Mouse (Mus musculus) embryonic facial prominence, embryonic 12.5 days (tissue): ENCODE data around the gene Nup188. TPM values are rescaled to one million over a fixed set of nuclear protein-coding genes. Genes with fewer than 3 reads are reported as not detected.

Source experiments
- ATAC-seq: fragments of 200-750 bp; cut with Nextera tagmentation; 2 replicates; pipeline ENCODE4 v1.8.0; 2017; ENCODE audit not compliant: insufficient number of reproducible peaks, insufficient read depth, low FRiP score, low TSS enrichment
- H3K27ac ChIP-seq: fragments of 300-500 bp; sonication (generic); 2 replicates; pipeline ENCODE4 v1.5.1; 2016; ENCODE audit warnings: mild to moderate bottlenecking
- H3K27me3 ChIP-seq: fragments of 300-500 bp; sonication (generic); 2 replicates; pipeline ENCODE4 v1.6.1; 2016; ENCODE audit warnings: mild to moderate bottlenecking, moderate library complexity
- H3K36me3 ChIP-seq: fragments of 300-500 bp; sonication (generic); 2 replicates; pipeline ENCODE4 v1.6.1; 2016; ENCODE audit warnings: mild to moderate bottlenecking
- H3K4me1 ChIP-seq: fragments of 300-500 bp; sonication (generic); 2 replicates; pipeline ENCODE4 v1.6.1; 2016
- H3K4me2 ChIP-seq: fragments of 300-500 bp; sonication (generic); replicated peaks from 2 replicates; pipeline ENCODE4 v1.6.1; 2016; ENCODE audit warnings: mild to moderate bottlenecking, moderate library complexity
- H3K4me3 ChIP-seq: fragments of 300-500 bp; sonication (generic); 2 replicates; pipeline ENCODE4 v1.5.1; 2016; ENCODE audit warnings: mild to moderate bottlenecking
- H3K9ac ChIP-seq: fragments of 300-500 bp; sonication (generic); 2 replicates; pipeline ENCODE4 v1.6.1; 2016; ENCODE audit warnings: mild to moderate bottlenecking, moderate library complexity
- H3K9me3 ChIP-seq: fragments of 300-500 bp; sonication (generic); 2 replicates; pipeline ENCODE4 v1.6.1; 2016; ENCODE audit warnings: mild to moderate bottlenecking, moderate library complexity
- WGBS: fragments of 180-500 bp; shearing (Covaris S2); methylation state at CpG from one replicate; pipeline ENCODE4 v1.1.7; 2016; 5-methylcytosine and 5-hydroxymethylcytosine counted together
- polyA plus RNA-seq: library from polyadenylated mRNA; unstranded; fragments of >200 nt; fragmentation: Nextera tagmentation; extraction: Ambion mirVana; gene quantifications from 2 replicates; pipeline ENCODE4 v1.2.1, GENCODE M21; 2016

The Nup188 gene
- polyA plus RNA-seq, 1 experiment from 2014 or later, result 37.2 TPM

DNA sequence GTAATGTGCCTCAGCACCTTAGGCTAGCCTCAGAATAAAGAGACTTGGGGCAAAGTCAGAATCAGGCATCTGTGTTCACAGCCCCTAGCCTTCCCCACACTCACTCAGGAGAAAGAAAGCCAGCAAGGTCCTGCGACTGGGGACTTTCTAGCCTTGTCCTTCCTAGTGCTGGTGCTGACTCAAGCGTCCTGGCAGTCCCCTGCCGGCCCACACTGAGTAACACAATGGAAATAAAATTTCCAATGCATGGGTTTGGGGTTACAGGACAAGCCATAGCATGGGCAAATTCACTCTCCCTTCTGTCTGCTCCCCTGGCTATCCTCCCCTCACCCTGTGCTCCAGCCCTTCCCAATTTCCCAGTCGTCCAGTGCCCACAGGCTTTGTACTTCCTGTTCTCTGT is 17.8 kb upstream of the Nup188 start:
- Histone ChIP-seq H3K4me3 (no peak overlapping the region), H3K4me1 (peaks cover 31% of the 10 kb centered on the region), H3K9ac (no peak overlapping the region), H3K27ac (no peak overlapping the region), H3K27me3 (no peaks in the 10 kb centered on the region), H3K4me2 (no peak overlapping the region), H3K9me3 (no peaks in the 10 kb centered on the region), H3K36me3 (peaks cover 25% of the 10 kb centered on the region)
- ATAC-seq, result no peak
- WGBS, result 47% methylated on average over 4 of the region's 4 CpGs

DNA sequence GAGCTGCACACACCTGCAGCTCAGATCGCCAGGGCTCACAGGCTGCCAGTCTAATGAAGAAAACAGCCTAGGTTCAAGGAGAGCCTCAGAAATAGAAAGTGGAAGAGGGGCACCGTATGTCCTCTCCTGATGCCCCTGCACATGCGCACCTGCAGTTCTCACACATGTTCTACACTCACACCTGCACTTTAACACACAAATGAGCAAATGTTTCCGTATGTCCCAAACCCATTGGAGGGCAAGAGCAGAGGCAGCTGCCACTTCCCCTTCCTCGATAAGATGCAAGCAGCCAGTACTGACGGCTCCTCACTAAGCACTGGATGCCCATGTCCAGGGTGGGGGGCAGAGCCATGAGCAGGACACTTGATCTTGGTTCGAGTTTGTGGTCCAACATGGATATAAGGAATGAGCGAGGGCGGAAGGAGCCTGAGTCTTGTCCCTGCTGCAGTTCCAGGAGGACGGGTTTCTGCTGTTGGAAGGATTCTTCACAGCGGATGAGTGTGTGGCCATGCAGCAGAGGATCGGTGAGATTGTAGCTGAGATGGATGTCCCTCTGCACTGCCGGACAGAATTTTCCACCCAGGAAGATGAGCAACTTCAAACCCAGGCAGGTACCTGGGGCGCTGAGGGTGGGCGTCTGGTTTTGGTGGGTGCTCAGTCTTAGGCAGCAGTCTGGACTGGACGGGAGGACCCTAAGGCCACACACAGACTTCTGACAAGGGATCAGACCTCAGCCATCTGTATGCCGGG is 16.8 kb upstream of the Nup188 start:
- H3K4me3 ChIP-seq, result no peak overlapping the region
- no peaks in the 10 kb centered on the region for H3K27me3 ChIP-seq
- H3K4me2 ChIP-seq, result no peak overlapping the region
- 0 out of 2 replicates have a peak, but pooled peaks cover 15% of the 10 kb centered on the region for H3K36me3 ChIP-seq
- WGBS, result 85% methylated on average over 17 of the region's 17 CpGs
- peaks cover 25% of the 10 kb centered on the region for H3K4me1 ChIP-seq
- H3K27ac ChIP-seq, result no peak overlapping the region
- no peak overlapping the region for H3K9ac ChIP-seq
- ATAC-seq, result no peak
- no peaks in the 10 kb centered on the region for H3K9me3 ChIP-seq

DNA sequence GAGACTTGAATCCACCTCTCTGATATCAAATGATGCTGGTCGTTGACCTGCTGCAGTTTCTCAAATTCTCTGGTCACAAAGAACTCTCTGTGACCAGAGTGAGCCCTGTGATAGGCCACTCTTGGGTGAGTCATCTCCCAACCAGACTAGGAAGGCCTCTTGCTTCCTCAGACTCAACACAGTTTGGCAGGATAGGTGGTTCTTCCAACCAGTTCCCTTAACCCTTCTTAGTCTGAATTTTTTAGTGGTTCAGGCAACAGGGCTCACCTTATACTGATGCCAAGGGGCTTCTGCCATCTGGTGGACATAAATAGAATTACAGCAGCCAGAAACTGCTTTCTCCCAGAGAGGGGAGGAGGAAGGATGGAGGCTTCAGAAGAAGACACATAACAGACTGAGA is 16.1 kb upstream of the Nup188 start:
- 0 out of 2 replicates have a peak, but pooled peaks cover 8% of the 10 kb centered on the region for H3K36me3 ChIP-seq
- WGBS, result 32% methylated on average over 1 of the region's 1 CpGs
- H3K9ac ChIP-seq, result no peak overlapping the region
- H3K4me2 ChIP-seq, result no peak overlapping the region
- H3K4me3 ChIP-seq, result no peak overlapping the region
- no peak; the same call in 1 of the 2 replicates for ATAC-seq
- H3K27ac ChIP-seq, result no peak overlapping the region
- H3K4me1 ChIP-seq, result peaks cover 18% of the 10 kb centered on the region
- no peaks in the 10 kb centered on the region for H3K27me3 ChIP-seq
- no peaks in the 10 kb centered on the region for H3K9me3 ChIP-seq

DNA sequence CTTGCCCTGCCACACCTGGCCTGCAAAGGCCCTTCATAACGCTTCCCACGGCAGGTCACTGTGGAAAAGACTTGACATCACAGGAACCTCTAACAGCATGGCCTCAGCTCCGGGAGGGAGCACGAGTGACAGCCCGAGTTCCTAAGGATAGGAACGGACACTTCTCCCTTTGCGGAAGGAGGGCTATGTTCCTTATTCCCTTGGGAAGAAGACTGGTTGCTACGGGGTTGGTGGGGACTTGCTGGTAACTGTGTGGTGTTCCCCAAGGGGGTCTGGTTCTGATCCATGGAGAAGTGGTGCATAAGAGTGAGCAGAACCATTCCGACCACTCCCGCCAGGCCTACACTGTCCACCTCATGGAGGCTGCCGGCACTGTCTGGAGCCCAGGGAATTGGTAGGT is 5.5 kb upstream of the Nup188 start, which contains the start of gene Gm28038:
Gene Gm28038 (plus strand): TSS at position 301 of the 400 bp plus-strand sequence.
- no peak for ATAC-seq
- H3K27ac ChIP-seq, result no peak within 1 kb of the TSS
- no peak within 1 kb of the TSS for H3K9ac ChIP-seq
- no peak within 1 kb of the TSS for H3K4me3 ChIP-seq
- 88% methylated on average over 11 of the region's 11 CpGs for WGBS
- H3K4me1 ChIP-seq, result peaks cover 8% of the 10 kb centered on the region
- no peak within 1 kb of the TSS for H3K4me2 ChIP-seq
- H3K9me3 ChIP-seq, result no peaks in the 10 kb centered on the region
- no peaks in the 10 kb centered on the region for H3K27me3 ChIP-seq
- no peaks in the 10 kb centered on the region for H3K36me3 ChIP-seq

DNA sequence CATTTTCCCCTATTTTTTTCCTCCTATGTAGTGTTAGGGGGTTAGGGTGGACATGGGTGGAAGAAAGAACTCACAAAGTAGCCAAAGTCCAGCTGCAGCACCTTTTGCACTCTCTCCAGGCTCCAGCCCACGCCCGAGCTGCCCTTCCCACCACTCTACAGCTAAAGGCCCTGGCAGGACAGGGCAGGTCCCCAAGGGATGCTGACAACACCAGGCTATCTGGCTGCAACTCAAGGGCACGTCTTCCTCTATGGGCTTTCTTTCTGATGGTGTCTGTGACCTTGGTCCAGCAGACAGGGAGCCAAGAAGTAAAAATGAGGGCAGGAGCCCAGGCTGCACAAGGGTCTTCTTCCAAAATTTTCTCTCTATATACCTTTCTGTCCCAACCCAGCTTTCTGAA is 4.5 kb upstream of the Nup188 start:
- Histone ChIP-seq H3K27ac (no peak overlapping the region), H3K36me3 (no peaks in the 10 kb centered on the region), H3K4me2 (no peak overlapping the region), H3K4me1 (peaks cover 8% of the 10 kb centered on the region), H3K4me3 (no peak overlapping the region), H3K9me3 (no peaks in the 10 kb centered on the region), H3K9ac (no peak overlapping the region), H3K27me3 (no peaks in the 10 kb centered on the region)
- 85% methylated on average over 3 of the region's 3 CpGs for WGBS
- ATAC-seq, result no peak

DNA sequence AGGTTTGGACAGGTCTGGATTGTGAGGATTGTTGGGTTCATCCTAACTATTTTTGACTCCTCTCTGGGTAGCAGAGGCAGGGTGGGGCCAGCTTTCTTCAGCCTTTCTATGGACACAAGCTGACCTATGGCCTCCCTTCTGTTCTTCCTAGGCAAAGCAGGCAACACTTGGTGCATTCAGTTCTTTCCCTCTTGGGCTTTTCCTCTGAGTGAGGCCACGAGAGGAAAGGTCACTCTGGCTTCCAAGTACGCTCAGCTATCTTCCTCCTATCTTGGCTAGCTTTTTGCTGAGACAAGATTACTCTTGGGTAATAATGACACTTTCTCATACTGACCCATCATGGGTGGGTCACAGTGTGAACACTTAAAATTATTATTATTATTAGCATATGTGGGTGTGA is 3.0 kb upstream of the Nup188 start:
- no peaks in the 10 kb centered on the region for H3K27me3 ChIP-seq
- H3K4me2 ChIP-seq, result no peak overlapping the region
- H3K4me3 ChIP-seq, result no peak overlapping the region
- H3K27ac ChIP-seq, result no peak overlapping the region
- peaks cover 18% of the 10 kb centered on the region for H3K4me1 ChIP-seq
- WGBS, result 86% methylated on average over 2 of the region's 2 CpGs
- no peak for ATAC-seq
- no peak overlapping the region for H3K9ac ChIP-seq
- no peaks in the 10 kb centered on the region for H3K9me3 ChIP-seq
- H3K36me3 ChIP-seq, result no peaks in the 10 kb centered on the region

DNA sequence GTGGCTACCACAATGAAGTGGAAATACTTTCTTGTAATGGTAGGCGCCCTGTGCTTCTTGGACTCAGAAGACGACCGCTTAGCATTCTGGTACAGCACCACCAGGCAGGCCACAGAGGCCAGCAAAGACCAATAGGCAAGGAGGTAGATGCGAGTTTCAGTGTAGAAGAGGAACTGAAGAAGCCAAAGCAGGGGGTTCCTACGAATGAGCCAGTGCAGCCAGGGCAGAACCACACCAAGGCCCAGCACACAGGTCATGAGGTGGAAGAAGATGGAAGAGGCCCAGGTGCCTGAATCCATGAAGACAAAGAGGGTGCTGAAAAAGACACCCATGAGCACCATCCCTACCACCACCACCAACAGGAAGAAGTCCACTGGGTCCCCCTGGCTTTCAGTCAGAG is 1.2 kb upstream of the Nup188 start:
- 96% methylated on average over 5 of the region's 5 CpGs for WGBS
- H3K27ac ChIP-seq, result no peak overlapping the region
- H3K9me3 ChIP-seq, result no peaks in the 10 kb centered on the region
- 0 out of 2 replicates have a peak, but pooled peaks cover 4% of the 10 kb centered on the region for H3K36me3 ChIP-seq
- H3K27me3 ChIP-seq, result no peaks in the 10 kb centered on the region
- peak overlapping the region; percentile 91 for H3K9ac ChIP-seq
- H3K4me2 ChIP-seq, result peak overlapping the region; percentile 96
- peak overlapping the region; percentile 99 for H3K4me3 ChIP-seq
- ATAC-seq, result no peak
- peaks cover 18% of the 10 kb centered on the region for H3K4me1 ChIP-seq

DNA sequence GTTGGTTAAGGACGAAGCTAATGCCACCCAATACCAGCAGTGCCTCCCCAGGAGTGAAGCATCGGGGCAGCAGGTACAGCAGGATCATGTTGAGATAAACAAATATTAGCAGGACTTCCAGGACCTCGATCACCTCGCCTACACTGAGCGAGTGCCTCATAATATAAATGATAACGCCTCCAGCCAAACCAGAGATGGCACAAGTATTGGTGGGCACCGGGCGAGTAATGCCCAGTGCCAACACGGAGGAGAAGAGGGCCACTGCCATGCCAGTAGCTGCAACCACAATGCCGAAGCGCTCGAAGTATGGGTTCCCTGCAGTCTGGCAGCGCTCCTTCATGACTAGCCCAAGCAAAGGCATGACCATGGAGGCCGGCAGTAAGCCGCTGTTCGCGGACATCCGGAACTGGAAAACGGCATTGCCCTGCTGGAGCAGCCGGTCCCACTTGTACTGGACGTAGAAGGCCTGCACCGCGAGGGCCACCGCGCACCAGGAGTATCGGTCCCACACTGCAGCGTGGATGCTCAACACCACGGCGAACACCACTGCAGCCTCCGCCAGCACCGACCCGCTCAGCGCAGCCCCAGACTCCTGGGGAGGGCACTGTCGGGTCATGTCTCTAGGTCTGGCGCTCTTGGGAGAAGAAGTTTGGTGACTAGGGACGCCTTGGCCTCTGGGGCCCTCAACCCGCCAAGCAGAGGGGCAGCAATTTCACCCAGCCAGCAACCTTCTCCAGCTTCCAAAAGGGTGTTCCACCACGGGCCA is 598 bp upstream of the Nup188 start:
- peak overlapping the region; percentile 74; the same call in 1 of the 2 replicates for H3K27ac ChIP-seq
- ATAC-seq, result peak; percentile 66
- 16% methylated on average over 38 of the region's 38 CpGs for WGBS

DNA sequence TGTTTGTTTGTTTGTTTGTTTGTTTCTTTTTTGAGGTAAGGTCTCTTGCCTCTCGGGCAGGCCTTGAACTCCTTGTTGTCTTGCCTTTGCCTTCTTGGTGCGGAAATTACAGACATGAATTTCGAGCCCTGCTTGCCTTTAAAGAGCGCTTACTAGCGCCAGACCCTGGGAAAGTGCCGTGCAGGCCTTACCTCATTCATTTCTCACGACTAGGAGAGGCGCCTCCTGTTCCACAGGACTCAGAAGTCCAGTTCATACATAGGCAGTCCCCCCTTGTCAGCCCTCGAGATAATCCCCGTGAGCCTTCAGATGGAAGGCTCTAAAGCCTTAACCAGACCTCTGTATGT is 803 bp downstream of the Nup188 start:
- Histone ChIP-seq H3K9ac (peak overlapping the region; percentile 91), H3K27me3 (no peaks in the 10 kb centered on the region), H3K36me3 (0 out of 2 replicates have a peak, but pooled peaks cover 4% of the 10 kb centered on the region), H3K4me3 (peak overlapping the region; percentile 99), H3K27ac (peak overlapping the region; percentile 74; the same call in 1 of the 2 replicates), H3K4me1 (peaks cover 18% of the 10 kb centered on the region), H3K4me2 (peak overlapping the region; percentile 96), H3K9me3 (no peaks in the 10 kb centered on the region)
- under 1% methylated on average over 10 of the region's 10 CpGs for WGBS
- ATAC-seq, result no peak

More for the DNA sequence above, 598 bp upstream of the Nup188 start:
- Histone ChIP-seq H3K9me3 (no peaks in the 10 kb centered on the region), H3K4me2 (peak overlapping the region; percentile 96), H3K4me3 (peak overlapping the region; percentile 99), H3K36me3 (0 out of 2 replicates have a peak, but pooled peaks cover 4% of the 10 kb centered on the region), H3K27me3 (no peaks in the 10 kb centered on the region), H3K9ac (peak overlapping the region; percentile 91), H3K4me1 (peaks cover 18% of the 10 kb centered on the region)

DNA sequence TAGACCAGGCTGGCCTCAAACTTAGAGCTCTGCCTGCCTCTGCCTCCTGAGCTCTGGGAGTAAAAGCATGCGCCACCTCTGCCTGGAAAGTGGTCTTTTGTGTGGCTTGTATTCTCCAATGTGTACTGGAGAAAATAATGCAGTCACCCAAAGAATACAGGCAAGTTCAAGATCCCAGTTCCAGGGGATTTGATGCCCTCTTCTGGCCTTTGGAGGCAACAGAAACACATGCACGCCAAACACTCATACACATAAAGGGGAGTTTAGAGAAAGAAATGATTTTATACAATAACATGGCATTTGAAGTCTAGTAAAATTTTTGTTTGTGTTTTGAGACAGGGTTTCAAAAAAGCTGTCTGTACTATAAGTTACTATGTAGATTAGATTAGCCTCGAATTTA is 13.3 kb downstream of the Nup188 start:
- 76% methylated on average over 3 of the region's 3 CpGs for WGBS
- H3K4me3 ChIP-seq, result no peak overlapping the region
- H3K4me1 ChIP-seq, result no peaks in the 10 kb centered on the region
- no peaks in the 10 kb centered on the region for H3K9me3 ChIP-seq
- no peaks in the 10 kb centered on the region for H3K27me3 ChIP-seq
- no peak overlapping the region for H3K9ac ChIP-seq
- H3K36me3 ChIP-seq, result peaks cover 71% of the 10 kb centered on the region
- H3K4me2 ChIP-seq, result no peak overlapping the region
- no peak for ATAC-seq
- H3K27ac ChIP-seq, result no peak overlapping the region

DNA sequence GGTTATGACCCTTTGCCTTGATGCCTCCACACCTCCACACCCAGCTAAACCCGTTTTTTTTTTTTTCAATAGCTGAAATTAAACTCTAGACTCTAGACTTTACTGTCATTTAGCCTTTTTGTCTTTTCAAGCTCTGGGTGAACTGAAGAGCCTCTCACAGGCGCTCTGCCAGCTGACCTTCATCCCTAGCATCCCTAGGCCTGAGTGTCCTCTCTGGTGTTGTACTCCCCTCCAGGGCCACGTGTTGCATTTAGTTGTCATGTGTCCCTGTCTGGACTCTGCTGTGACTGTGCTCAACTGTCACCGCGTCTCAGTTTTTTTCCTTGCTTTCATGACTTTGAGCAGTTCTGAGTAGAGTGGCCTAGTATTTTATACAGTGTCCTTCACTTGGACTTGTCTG is 13.8 kb downstream of the Nup188 start:
- Histone ChIP-seq H3K9me3 (no peaks in the 10 kb centered on the region), H3K36me3 (peaks cover 75% of the 10 kb centered on the region), H3K4me3 (no peak overlapping the region), H3K4me1 (no peaks in the 10 kb centered on the region), H3K27ac (no peak overlapping the region), H3K4me2 (no peak overlapping the region), H3K9ac (no peak overlapping the region), H3K27me3 (no peaks in the 10 kb centered on the region)
- ATAC-seq, result no peak
- 89% methylated on average over 5 of the region's 5 CpGs for WGBS

DNA sequence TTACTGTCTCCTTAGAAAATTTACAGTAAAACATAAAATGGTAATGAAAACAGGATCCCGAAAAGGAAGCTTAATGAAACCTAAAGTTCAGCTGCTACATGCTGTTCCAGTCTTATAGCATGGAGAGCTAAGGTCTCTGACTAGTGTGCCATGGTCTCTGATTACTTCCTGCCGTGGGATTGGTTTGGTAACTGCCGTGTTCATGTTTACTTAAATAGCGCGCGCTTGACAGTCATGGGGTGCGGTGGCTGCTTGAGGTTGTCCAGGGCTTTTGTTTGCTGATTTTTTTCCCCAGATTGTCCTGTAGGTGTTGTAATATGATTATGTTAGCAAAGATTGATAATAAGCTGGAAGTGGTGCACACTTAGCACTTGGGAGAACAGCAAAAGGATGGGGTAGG is 19.9 kb downstream of the Nup188 start:
- Histone ChIP-seq H3K36me3 (peaks cover 91% of the 10 kb centered on the region), H3K4me2 (no peak overlapping the region), H3K9me3 (no peaks in the 10 kb centered on the region), H3K4me1 (no peaks in the 10 kb centered on the region), H3K27me3 (no peaks in the 10 kb centered on the region), H3K9ac (no peak overlapping the region), H3K4me3 (no peak overlapping the region), H3K27ac (no peak overlapping the region)
- no peak for ATAC-seq
- 92% methylated on average over 7 of the region's 7 CpGs for WGBS
